Mouse (Mus musculus): ENCODE data around the gene Smyd3. TPM values are rescaled to one million over a fixed set of nuclear protein-coding genes. Genes with fewer than 3 reads are reported as not detected.

Smyd3 gene
- total RNA-seq, 2 experiments from 2014 or later, result 13.6 to 14.0 TPM

GRCm38 (mm10) chr1:178910951-178911350, 606.9 kb downstream of the Smyd3 start:
- no peak for DNase-seq (ENCODE audit: low spot score in 2 of 2)

Other genes with a start within 250 kb of the Smyd3 start
- gene Tfb2m, start 28.2 kb upstream of the Smyd3 start, total RNA-seq (2021), result 10 to 100 TPM; 27.0 to 33.1 TPM
- gene Cnst, start 28.3 kb upstream of the Smyd3 start, total RNA-seq (2021), result 10 to 100 TPM; 25.8 to 27.7 TPM
- gene Sccpdh, start 150.2 kb upstream of the Smyd3 start, total RNA-seq (2021), result 10 to 100 TPM; 38.0 to 39.6 TPM
- gene Kif28, start 227.2 kb upstream of the Smyd3 start, total RNA-seq (2021), result under 1 TPM; 0.08 to 0.20 TPM